In genomic region chr11:68465090-68465489, GRCm38 (mm10) we compare ENCODE assay signal across 25 mouse cellular contexts. TPM values are rescaled to one million over a fixed set of nuclear protein-coding genes. Genes with fewer than 3 reads are reported as not detected.
A peak's percentile ranks its signal among the peaks of the same experiment; 100 is the strongest.
DNase-seq lines count a peak whose midpoint lies in the region; ATAC-seq and TF ChIP-seq lines count a peak whose summit lies in the region.
"Had no signal": no experiment of that assay in that cellular context is flagged by ENCODE, and none has a peak within 500 bp of the region (broad histone marks: within the 10 kb centered on the region; RNA-seq: fewer than 3 reads in every experiment).

No protein-coding gene starts in this region.

- no peak for TF ChIP-seq POLR2A in thymus, adult 2 months (IDR thresholded peaks at IDR 0.05; ENCODE audit: control insufficient read depth, extremely low read depth, insufficient read depth, low read length, poor library complexity)

- no peak overlapping the region for H3K4me2 ChIP-seq in forebrain, embryonic 14.5 days (ENCODE audit: low read length)
- H3K4me2 ChIP-seq: embryonic facial prominence, embryonic 13.5 days; embryonic facial prominence, embryonic 15.5 days; forebrain, embryonic 12.5 days; forebrain, embryonic 15.5 days had no signal

- H3K4me1 ChIP-seq in thymus, adult 2 months (replicated peaks; ENCODE audit: control insufficient read depth, insufficient read depth, low read length): peaks cover 36% of the 10 kb centered on the region
- H3K4me1 ChIP-seq in forebrain, embryonic 14.5 days (ENCODE audit: control insufficient read depth, insufficient read depth, low read length): no peaks in the 10 kb centered on the region
- H3K4me1 ChIP-seq: embryonic facial prominence, embryonic 13.5 days; embryonic facial prominence, embryonic 15.5 days; forebrain, embryonic 12.5 days; forebrain, embryonic 15.5 days had no signal

- no peak for ATAC-seq in forebrain, embryonic 14.5 days
- ATAC-seq: forebrain, embryonic 15.5 days; forebrain, postnatal 0 days; Patski had no signal

- H3K4me3 ChIP-seq in thymus, adult 2 months (ENCODE audit: control insufficient read depth, insufficient read depth, low read length): no peak overlapping the region
- H3K4me3 ChIP-seq in forebrain, embryonic 14.5 days (ENCODE audit: low read depth, low read length): no peak overlapping the region
- H3K4me3 ChIP-seq: embryonic facial prominence, embryonic 13.5 days; embryonic facial prominence, embryonic 15.5 days; erythroblast, embryonic 14.5 days; forebrain, embryonic 10.5 days; forebrain, embryonic 12.5 days; forebrain, embryonic 15.5 days had no signal

- 46% methylated on average over 2 of the region's 2 CpGs for whole genome bisulfite sequencing in thymus, adult 2 months
- WGBS in forebrain, embryonic 14.5 days: 75% methylated on average over 2 of the region's 2 CpGs

- no peak overlapping the region for H3K9ac ChIP-seq in forebrain, embryonic 14.5 days (ENCODE audit: low read length)
- H3K9ac ChIP-seq: embryonic facial prominence, embryonic 13.5 days; embryonic facial prominence, embryonic 15.5 days; forebrain, embryonic 12.5 days; forebrain, embryonic 15.5 days; forebrain, postnatal 0 days had no signal

- no peaks in the 10 kb centered on the region for H3K36me3 ChIP-seq in thymus, adult 2 months (ENCODE audit: control insufficient read depth, insufficient read depth, low read length)
- H3K36me3 ChIP-seq in forebrain, embryonic 14.5 days (ENCODE audit: control insufficient read depth, insufficient read depth, low read length): no peaks in the 10 kb centered on the region
- H3K36me3 ChIP-seq: embryonic facial prominence, embryonic 13.5 days; embryonic facial prominence, embryonic 15.5 days; forebrain, embryonic 10.5 days; forebrain, embryonic 12.5 days; forebrain, embryonic 15.5 days; G1E had no signal

- H3K27ac ChIP-seq in thymus, adult 2 months (ENCODE audit: control insufficient read depth, insufficient read depth, low read length): no peak overlapping the region
- no peak overlapping the region for H3K27ac ChIP-seq in forebrain, embryonic 14.5 days (ENCODE audit: low read depth, low read length)
- H3K27ac ChIP-seq: embryonic facial prominence, embryonic 13.5 days; embryonic facial prominence, embryonic 15.5 days; forebrain, embryonic 10.5 days; forebrain, embryonic 12.5 days; forebrain, embryonic 15.5 days had no signal

- TF ChIP-seq CTCF in thymus, adult 2 months (IDR thresholded peaks at IDR 0.05; ENCODE audit: borderline replicate concordance, control insufficient read depth, extremely low read depth, insufficient read depth, low read length, poor library complexity): no peak

- peak; percentile 63 for DNase-seq in CD4-positive helper T cell, adult 2 months (ENCODE audit: low read depth, low spot score)
- peak; percentile 8 for DNase-seq in T-cell, adult 2 months (ENCODE audit: low spot score)
- peak; percentile 51 for DNase-seq in induced T-regulatory cell, adult 2 months (ENCODE audit: low read depth)
- no peak for DNase-seq in layer of hippocampus, adult 9-11 months
- no peak for DNase-seq in thymus, adult 2 months
- no peak for DNase-seq in forebrain, embryonic 14.5 days (ENCODE audit: low spot score)
- DNase-seq: adrenal gland, adult 8-10 months; adrenal gland, postnatal 36 days; B cell, adult 2 months; cerebellum, adult 11-12 months; cerebellum, adult 2 months; cerebellum, adult 9-10 months; cerebellum, postnatal 10 days; cerebellum, postnatal 25 days; embryo, embryonic 11 days; forebrain, postnatal 0 days had no signal

- H3K27me3 ChIP-seq in thymus, adult 2 months (ENCODE audit: control insufficient read depth, insufficient read depth, low read length): no peaks in the 10 kb centered on the region
- no peaks in the 10 kb centered on the region for H3K27me3 ChIP-seq in forebrain, embryonic 14.5 days (replicated peaks; ENCODE audit: control insufficient read depth, insufficient read depth, low read length)
- H3K27me3 ChIP-seq: CH12.LX; embryonic facial prominence, embryonic 13.5 days; forebrain, embryonic 15.5 days; Patski had no signal

- no peaks in the 10 kb centered on the region for H3K9me3 ChIP-seq in forebrain, embryonic 14.5 days (replicated peaks; ENCODE audit: control insufficient read depth, low read length)
- H3K9me3 ChIP-seq: embryonic facial prominence, embryonic 13.5 days; embryonic facial prominence, embryonic 15.5 days; forebrain, embryonic 10.5 days; forebrain, embryonic 12.5 days; forebrain, embryonic 15.5 days; G1E had no signal

RNA-seq across cellular contexts. Expression of gene Pik3r5, which starts 33.2 kb away (rescaled TPM):
- 105 and 108 TPM in 2 replicates for polyA plus RNA-seq in thymus, adult 2 months (2012; rRNA removed)
- polyA plus RNA-seq in forebrain, embryonic 14.5 days (2014; fragmentation: Nextera tagmentation; extraction: Ambion mirVana): 0.11 and 0.20 TPM in 2 replicates

RNA-seq across cellular contexts. Expression of gene Pik3r6, which starts 37.7 kb away (rescaled TPM):
- 2.5 and 3.7 TPM in 2 replicates for polyA plus RNA-seq in thymus, adult 2 months (2012; rRNA removed)
- polyA plus RNA-seq in forebrain, embryonic 14.5 days (2014; fragmentation: Nextera tagmentation; extraction: Ambion mirVana): 1.3 and 1.4 TPM in 2 replicates

Comparison
In these comparisons a context has a peak if more than half of its experiments do, and no peak if none do; other contexts are left out.
1. DNase-seq: peak in CD4-positive helper T cell, adult 2 months (single experiment), T-cell, adult 2 months (single experiment) and induced T-regulatory cell, adult 2 months (single experiment); none in layer of hippocampus, adult 9-11 months (single experiment), thymus, adult 2 months (single experiment) and forebrain, embryonic 14.5 days (single experiment).
2. RNA of gene Pik3r5, which starts 33.2 kb away (polyA plus RNA-seq): 105 to 108 TPM in thymus, adult 2 months; 0.11 to 0.20 TPM in forebrain, embryonic 14.5 days; every median in the first group is over 10 times any median in the second.